ENCODE assay signal across 20 mouse cellular contexts in genomic region chr6:141395926-141396325, GRCm38 (mm10).
A peak's percentile ranks its signal among the peaks of the same experiment; 100 is the strongest.
DNase-seq lines count a peak whose midpoint lies in the region; ATAC-seq and TF ChIP-seq lines count a peak whose summit lies in the region.
"Had no signal": no experiment of that assay in that cellular context is flagged by ENCODE, and none has a peak within 500 bp of the region (broad histone marks: within the 10 kb centered on the region; RNA-seq: fewer than 3 reads in every experiment).

No protein-coding gene starts in this region.

- no peak for ATAC-seq in heart, embryonic 13.5 days (ENCODE audit: extremely low read depth, insufficient number of reproducible peaks, low FRiP score, low TSS enrichment)
- ATAC-seq in kidney, embryonic 15.5 days (replicated peaks; ENCODE audit: low FRiP score) = no peak
- ATAC-seq in lung, embryonic 14.5 days (ENCODE audit: insufficient read depth) = no peak
- ATAC-seq in embryonic facial prominence, embryonic 15.5 days (ENCODE audit: insufficient number of reproducible peaks, low FRiP score, low TSS enrichment, low read depth) = no peak
- ATAC-seq in CD4-positive, CD25-positive, alpha-beta regulatory T cell, adult 4 months = no peak
- ATAC-seq: forebrain, postnatal 0 days had no signal

- H3K27ac ChIP-seq in heart, embryonic 13.5 days (replicated peaks) = peak overlapping the region; percentile 61
- peak overlapping the region; percentile 50; the same call in 1 of the 2 replicates for H3K27ac ChIP-seq in kidney, embryonic 15.5 days
- no peak overlapping the region for H3K27ac ChIP-seq in lung, embryonic 14.5 days (ENCODE audit: low read depth)
- H3K27ac ChIP-seq in embryonic facial prominence, embryonic 15.5 days (replicated peaks) = 0 out of 2 replicates have a peak overlapping the region, but pooled peaks have one; percentile 28
- H3K27ac ChIP-seq: forebrain, embryonic 12.5 days; heart, adult 2 months; hindbrain, embryonic 15.5 days had no signal

- H3K27me3 ChIP-seq in heart, embryonic 13.5 days (replicated peaks) = no peaks in the 10 kb centered on the region
- no peaks in the 10 kb centered on the region for H3K27me3 ChIP-seq in kidney, embryonic 15.5 days
- H3K27me3 ChIP-seq in lung, embryonic 14.5 days (ENCODE audit: insufficient read depth, low read length) = no peaks in the 10 kb centered on the region
- H3K27me3 ChIP-seq in embryonic facial prominence, embryonic 15.5 days = no peaks in the 10 kb centered on the region
- H3K27me3 ChIP-seq: CH12.LX; forebrain, embryonic 12.5 days; hindbrain, embryonic 15.5 days had no signal

- DNase-seq in heart, postnatal 25 days (ENCODE audit: low spot score) = no peak
- DNase-seq in kidney, postnatal 25 days = no peak
- peak; percentile 77 for DNase-seq in lung, embryonic 14.5 days
- DNase-seq in lung, postnatal 25 days (ENCODE audit: low spot score) = no peak
- DNase-seq: adrenal gland, adult 2 months; adrenal gland, postnatal 25 days; cerebellum, adult 18-20 months; cerebellum, adult 9-11 months; cerebellum, postnatal 36 days; forebrain, postnatal 0 days; gastrocnemius, postnatal 14 days; heart, adult 2 months; heart, postnatal 36 days had no signal

- no peak overlapping the region for H3K4me2 ChIP-seq in heart, embryonic 13.5 days
- no peak overlapping the region for H3K4me2 ChIP-seq in kidney, embryonic 15.5 days
- H3K4me2 ChIP-seq in lung, embryonic 14.5 days = no peak overlapping the region
- H3K4me2 ChIP-seq in embryonic facial prominence, embryonic 15.5 days (replicated peaks) = no peak overlapping the region
- H3K4me2 ChIP-seq: forebrain, embryonic 12.5 days; hindbrain, embryonic 15.5 days had no signal

- intact Hi-C loops in heart, postnatal 25 days (cut with DNase I) = no loop called here

- H3K9me3 ChIP-seq in heart, embryonic 13.5 days = no peaks in the 10 kb centered on the region
- no peaks in the 10 kb centered on the region for H3K9me3 ChIP-seq in kidney, embryonic 15.5 days (replicated peaks)
- no peaks in the 10 kb centered on the region for H3K9me3 ChIP-seq in lung, embryonic 14.5 days (ENCODE audit: low read depth, low read length)
- H3K9me3 ChIP-seq in embryonic facial prominence, embryonic 15.5 days (replicated peaks) = no peaks in the 10 kb centered on the region
- H3K9me3 ChIP-seq: forebrain, embryonic 12.5 days; hindbrain, embryonic 15.5 days had no signal

- no peak for TF ChIP-seq CTCF in lung, embryonic 14.5 days (IDR thresholded peaks at IDR 0.05; ENCODE audit: low read depth)

- H3K36me3 ChIP-seq in heart, embryonic 13.5 days = no peaks in the 10 kb centered on the region
- no peaks in the 10 kb centered on the region for H3K36me3 ChIP-seq in kidney, embryonic 15.5 days
- no peaks in the 10 kb centered on the region for H3K36me3 ChIP-seq in lung, embryonic 14.5 days (ENCODE audit: insufficient read depth)
- no peaks in the 10 kb centered on the region for H3K36me3 ChIP-seq in embryonic facial prominence, embryonic 15.5 days
- H3K36me3 ChIP-seq: forebrain, embryonic 12.5 days; hindbrain, embryonic 15.5 days had no signal

- no peak overlapping the region for H3K4me3 ChIP-seq in heart, embryonic 13.5 days
- no peak overlapping the region for H3K4me3 ChIP-seq in kidney, embryonic 15.5 days (replicated peaks)
- no peak overlapping the region for H3K4me3 ChIP-seq in lung, embryonic 14.5 days (ENCODE audit: low read depth, low read length)
- no peak overlapping the region for H3K4me3 ChIP-seq in embryonic facial prominence, embryonic 15.5 days (replicated peaks)
- H3K4me3 ChIP-seq: forebrain, embryonic 12.5 days; heart, adult 2 months; hindbrain, embryonic 15.5 days had no signal

- no peak overlapping the region for H3K9ac ChIP-seq in heart, embryonic 13.5 days
- H3K9ac ChIP-seq in kidney, embryonic 15.5 days = no peak overlapping the region
- no peak overlapping the region for H3K9ac ChIP-seq in lung, embryonic 14.5 days
- H3K9ac ChIP-seq in embryonic facial prominence, embryonic 15.5 days = no peak overlapping the region
- H3K9ac ChIP-seq: forebrain, embryonic 12.5 days; forebrain, postnatal 0 days; hindbrain, embryonic 15.5 days had no signal

- peaks cover 46% of the 10 kb centered on the region for H3K4me1 ChIP-seq in heart, embryonic 13.5 days
- H3K4me1 ChIP-seq in kidney, embryonic 15.5 days = peaks cover 22% of the 10 kb centered on the region
- H3K4me1 ChIP-seq in lung, embryonic 14.5 days (ENCODE audit: insufficient read depth) = no peaks in the 10 kb centered on the region
- no peaks in the 10 kb centered on the region for H3K4me1 ChIP-seq in embryonic facial prominence, embryonic 15.5 days
- H3K4me1 ChIP-seq: forebrain, embryonic 12.5 days; hindbrain, embryonic 15.5 days had no signal

- 73% methylated on average over 3 of the region's 3 CpGs for WGBS in heart, embryonic 13.5 days
- WGBS in kidney, embryonic 15.5 days = 63% methylated on average over 3 of the region's 3 CpGs
- WGBS in lung, embryonic 14.5 days = 43% methylated on average over 3 of the region's 3 CpGs
- WGBS in embryonic facial prominence, embryonic 15.5 days = 53% methylated on average over 3 of the region's 3 CpGs
